Mouse (Mus musculus): ENCODE data around the gene Cyp1a1.
A peak's percentile ranks its signal among the peaks of the same experiment; 100 is the strongest.

Cyp1a1 gene

GRCm38 (mm10) chr9:57687751-57688150 is at the start of gene Cyp1a1:
Cyp1a1 (plus strand) TSS chr9:57687928.
- no peak for ATAC-seq (ENCODE audit: low TSS enrichment)

- ATAC-seq (ENCODE audit: low TSS enrichment) = no peak
Measured at GRCm38 (mm10) chr9:57638651-57639459, 48.9 kb upstream of the Cyp1a1 start.

GRCm38 (mm10) chr9:57639661-57640328 is 47.9 kb upstream of the Cyp1a1 start:
- ATAC-seq (ENCODE audit: low TSS enrichment) = no peak

GRCm38 (mm10) chr9:57640384-57640783 is 47.3 kb upstream of the Cyp1a1 start:
- peak; percentile 38; the same call in 1 of the 2 replicates for ATAC-seq (ENCODE audit: low TSS enrichment)

- no peak; the same call in 1 of the 2 replicates for ATAC-seq (ENCODE audit: low TSS enrichment)
Measured at GRCm38 (mm10) chr9:57641022-57641421, 46.7 kb upstream of the Cyp1a1 start.

- no peak for ATAC-seq (ENCODE audit: low TSS enrichment)
Measured at GRCm38 (mm10) chr9:57641775-57642550, 45.8 kb upstream of the Cyp1a1 start.

GRCm38 (mm10) chr9:57643169-57643855 is 44.4 kb upstream of the Cyp1a1 start:
- ATAC-seq (ENCODE audit: low TSS enrichment) = no peak

GRCm38 (mm10) chr9:57643856-57644180 is 43.9 kb upstream of the Cyp1a1 start:
- ATAC-seq (ENCODE audit: low TSS enrichment) = no peak

GRCm38 (mm10) chr9:57644442-57644943 is 43.2 kb upstream of the Cyp1a1 start:
- no peak for ATAC-seq (ENCODE audit: low TSS enrichment)

- ATAC-seq (ENCODE audit: low TSS enrichment) = peak; percentile 91
Measured at GRCm38 (mm10) chr9:57644944-57645893, 42.5 kb upstream of the Cyp1a1 start.

- ATAC-seq (ENCODE audit: low TSS enrichment) = no peak
Measured at GRCm38 (mm10) chr9:57646551-57647103, 41.1 kb upstream of the Cyp1a1 start.

GRCm38 (mm10) chr9:57647286-57648108 is 40.2 kb upstream of the Cyp1a1 start:
- no peak for ATAC-seq (ENCODE audit: low TSS enrichment)

GRCm38 (mm10) chr9:57650130-57650785 is 37.5 kb upstream of the Cyp1a1 start:
- ATAC-seq (ENCODE audit: low TSS enrichment) = no peak

GRCm38 (mm10) chr9:57650786-57651311 is 36.9 kb upstream of the Cyp1a1 start:
- no peak for ATAC-seq (ENCODE audit: low TSS enrichment)

- no peak for ATAC-seq (ENCODE audit: low TSS enrichment)
Measured at GRCm38 (mm10) chr9:57652351-57652750, 35.4 kb upstream of the Cyp1a1 start.

GRCm38 (mm10) chr9:57652855-57653254 is 34.9 kb upstream of the Cyp1a1 start:
- no peak for ATAC-seq (ENCODE audit: low TSS enrichment)

- no peak for ATAC-seq (ENCODE audit: low TSS enrichment)
Measured at GRCm38 (mm10) chr9:57653283-57653682, 34.4 kb upstream of the Cyp1a1 start, which contains the start of gene Csk. Csk (minus strand) TSS chr9:57653631.

- no peak for ATAC-seq (ENCODE audit: low TSS enrichment)
Measured at GRCm38 (mm10) chr9:57654966-57655365, 32.8 kb upstream of the Cyp1a1 start.

Measured in frontal cortex, adult (tissue).